Mouse (Mus musculus): ENCODE data around the gene Ssr4.

Ssr4 gene

GRCm38 (mm10) chrX:73815072-73815471, 28.2 kb downstream of the Ssr4 start:
- no peak for DNase-seq (ENCODE audit: low spot score)

- no peak for DNase-seq (ENCODE audit: low spot score)
Observed at GRCm38 (mm10) chrX:73816596-73817314, 29.9 kb downstream of the Ssr4 start.

- no peak for DNase-seq (ENCODE audit: low spot score)
Observed at GRCm38 (mm10) chrX:73823747-73824146, 36.9 kb downstream of the Ssr4 start.

GRCm38 (mm10) chrX:73824185-73825151, 37.6 kb downstream of the Ssr4 start, which contains the start of gene Pdzd4:
TSS of gene Pdzd4 (minus strand) at chrX:73824969.
- peak; percentile 11 for DNase-seq (ENCODE audit: low spot score)

- no peak for DNase-seq (ENCODE audit: low spot score)
Observed at GRCm38 (mm10) chrX:73835731-73836130, 48.9 kb downstream of the Ssr4 start.

DNA sequence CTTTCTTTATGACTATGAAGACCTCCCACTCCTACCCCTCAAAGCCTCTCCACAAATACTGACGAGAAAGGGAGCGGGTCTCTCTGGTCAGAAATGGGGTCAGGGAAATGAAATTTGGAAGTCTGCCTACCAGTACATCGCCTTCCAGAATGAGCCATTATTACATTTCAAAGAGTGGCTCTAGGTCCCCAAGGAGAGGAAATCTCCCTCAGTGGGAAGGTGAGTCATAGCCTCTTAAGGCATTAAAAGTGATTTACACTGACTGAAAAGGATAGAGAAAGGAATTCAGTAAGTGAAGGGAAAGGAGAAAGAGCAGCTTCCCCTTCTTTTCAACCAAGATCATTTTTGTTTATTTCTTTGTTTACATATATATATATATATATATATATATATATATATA, 49.9 kb downstream of the Ssr4 start:
- no peak for DNase-seq (ENCODE audit: low spot score)

Measured in ovary, postnatal 10 days (tissue).